Mouse (Mus musculus): ENCODE data around the gene Hoxa9. TPM values are rescaled to one million over a fixed set of nuclear protein-coding genes. Genes with fewer than 3 reads are reported as not detected.

Gene Hoxa9
- polyA plus RNA-seq, 1 experiment from 2014 or later, result 2.2 TPM

GRCm38 (mm10) chr6:52248638-52249414 is 17.9 kb upstream of the Hoxa9 start:
- Histone ChIP-seq H3K4me3 (ENCODE audit: low read depth, low read length) (no peak overlapping the region), H3K4me2 (no peak overlapping the region), H3K4me1 (replicated peaks; ENCODE audit: control insufficient read depth, insufficient read depth, low read length) (no peaks in the 10 kb centered on the region), H3K9ac (ENCODE audit: low read depth, low read length) (no peak overlapping the region), H3K36me3 (ENCODE audit: control insufficient read depth, insufficient read depth, low read length) (no peaks in the 10 kb centered on the region), H3K9me3 (ENCODE audit: control insufficient read depth, low read length) (no peaks in the 10 kb centered on the region), H3K27ac (ENCODE audit: low read depth, low read length) (no peak overlapping the region), H3K27me3 (replicated peaks; ENCODE audit: control insufficient read depth, insufficient read depth, low read length) (peaks cover 100% of the 10 kb centered on the region)
- ATAC-seq (replicated peaks; ENCODE audit: low FRiP score), result no peak
- WGBS, result 2% methylated on average over 27 of the region's 27 CpGs
- DNase-seq (ENCODE audit: low spot score), result no peak

GRCm38 (mm10) chr6:52247766-52248637 is 17.1 kb upstream of the Hoxa9 start:
- 3% methylated on average over 23 of the region's 23 CpGs for WGBS

GRCm38 (mm10) chr6:52246916-52247315 is 16.0 kb upstream of the Hoxa9 start:
- Histone ChIP-seq H3K27me3 (replicated peaks; ENCODE audit: control insufficient read depth, insufficient read depth, low read length) (peaks cover 100% of the 10 kb centered on the region), H3K4me3 (ENCODE audit: low read depth, low read length) (no peak overlapping the region), H3K9me3 (ENCODE audit: control insufficient read depth, low read length) (no peaks in the 10 kb centered on the region), H3K9ac (ENCODE audit: low read depth, low read length) (no peak overlapping the region), H3K4me2 (no peak overlapping the region), H3K27ac (ENCODE audit: low read depth, low read length) (no peak overlapping the region), H3K4me1 (replicated peaks; ENCODE audit: control insufficient read depth, insufficient read depth, low read length) (no peaks in the 10 kb centered on the region), H3K36me3 (ENCODE audit: control insufficient read depth, insufficient read depth, low read length) (no peaks in the 10 kb centered on the region)
- DNase-seq (ENCODE audit: low spot score) (no peak), ATAC-seq (replicated peaks; ENCODE audit: low FRiP score) (no peak)
- WGBS, result 4% methylated on average over 3 of the region's 3 CpGs

More at GRCm38 (mm10) chr6:52247766-52248637, 17.1 kb upstream of the Hoxa9 start:
- H3K36me3 ChIP-seq (ENCODE audit: control insufficient read depth, insufficient read depth, low read length), result no peaks in the 10 kb centered on the region
- DNase-seq (ENCODE audit: low spot score), result peak; percentile 39
- H3K4me2 ChIP-seq, result no peak overlapping the region
- peaks cover 100% of the 10 kb centered on the region for H3K27me3 ChIP-seq (replicated peaks; ENCODE audit: control insufficient read depth, insufficient read depth, low read length)
- H3K27ac ChIP-seq (ENCODE audit: low read depth, low read length), result no peak overlapping the region
- no peak overlapping the region for H3K4me3 ChIP-seq (ENCODE audit: low read depth, low read length)
- no peaks in the 10 kb centered on the region for H3K4me1 ChIP-seq (replicated peaks; ENCODE audit: control insufficient read depth, insufficient read depth, low read length)
- no peaks in the 10 kb centered on the region for H3K9me3 ChIP-seq (ENCODE audit: control insufficient read depth, low read length)
- H3K9ac ChIP-seq (ENCODE audit: low read depth, low read length), result no peak overlapping the region
- ATAC-seq (replicated peaks; ENCODE audit: low FRiP score), result no peak

- H3K4me2 ChIP-seq, result no peak overlapping the region
- WGBS, result under 1% methylated on average over 26 of the region's 26 CpGs
- ATAC-seq (replicated peaks; ENCODE audit: low FRiP score), result no peak
- H3K36me3 ChIP-seq (ENCODE audit: control insufficient read depth, insufficient read depth, low read length), result no peaks in the 10 kb centered on the region
- H3K9me3 ChIP-seq (ENCODE audit: control insufficient read depth, low read length), result no peaks in the 10 kb centered on the region
- no peaks in the 10 kb centered on the region for H3K4me1 ChIP-seq (replicated peaks; ENCODE audit: control insufficient read depth, insufficient read depth, low read length)
- H3K9ac ChIP-seq (ENCODE audit: low read depth, low read length), result no peak overlapping the region
- H3K27ac ChIP-seq (ENCODE audit: low read depth, low read length), result no peak overlapping the region
- H3K27me3 ChIP-seq (replicated peaks; ENCODE audit: control insufficient read depth, insufficient read depth, low read length), result peaks cover 100% of the 10 kb centered on the region
- DNase-seq (ENCODE audit: low spot score), result peak; percentile 43
- H3K4me3 ChIP-seq (ENCODE audit: low read depth, low read length), result no peak overlapping the region
Observed at GRCm38 (mm10) chr6:52246403-52246803, 15.5 kb upstream of the Hoxa9 start.

- no peak for ATAC-seq (replicated peaks; ENCODE audit: low FRiP score)
Observed at GRCm38 (mm10) chr6:52245757-52246142, 14.9 kb upstream of the Hoxa9 start, which contains the start of gene Hoxa11. Gene Hoxa11, minus strand, starts transcription at chr6:52245810.

GRCm38 (mm10) chr6:52245040-52245756 is 14.3 kb upstream of the Hoxa9 start:
- Histone ChIP-seq H3K4me3 (ENCODE audit: low read depth, low read length) (0 out of 2 replicates have a peak overlapping the region, but pooled peaks have one; percentile 10), H3K36me3 (ENCODE audit: control insufficient read depth, insufficient read depth, low read length) (no peaks in the 10 kb centered on the region), H3K9ac (ENCODE audit: low read depth, low read length) (no peak overlapping the region), H3K27ac (ENCODE audit: low read depth, low read length) (no peak overlapping the region), H3K27me3 (replicated peaks; ENCODE audit: control insufficient read depth, insufficient read depth, low read length) (peaks cover 100% of the 10 kb centered on the region), H3K9me3 (ENCODE audit: control insufficient read depth, low read length) (no peaks in the 10 kb centered on the region), H3K4me1 (replicated peaks; ENCODE audit: control insufficient read depth, insufficient read depth, low read length) (no peaks in the 10 kb centered on the region), H3K4me2 (no peak overlapping the region)
- no peak for ATAC-seq (replicated peaks; ENCODE audit: low FRiP score)
- peak; percentile 57 for DNase-seq (ENCODE audit: low spot score)
- 2% methylated on average over 65 of the region's 71 CpGs for WGBS

More at GRCm38 (mm10) chr6:52245757-52246142, 14.9 kb upstream of the Hoxa9 start, which contains the start of gene Hoxa11:
- Histone ChIP-seq H3K4me1 (replicated peaks; ENCODE audit: control insufficient read depth, insufficient read depth, low read length) (no peaks in the 10 kb centered on the region), H3K27me3 (replicated peaks; ENCODE audit: control insufficient read depth, insufficient read depth, low read length) (peaks cover 100% of the 10 kb centered on the region), H3K4me2 (no peak within 1 kb of the TSS), H3K9me3 (ENCODE audit: control insufficient read depth, low read length) (no peaks in the 10 kb centered on the region), H3K27ac (ENCODE audit: low read depth, low read length) (no peak within 1 kb of the TSS), H3K36me3 (ENCODE audit: control insufficient read depth, insufficient read depth, low read length) (no peaks in the 10 kb centered on the region), H3K4me3 (ENCODE audit: low read depth, low read length) (0 out of 2 replicates have a peak within 1 kb of the TSS, but pooled peaks have one; percentile 10), H3K9ac (ENCODE audit: low read depth, low read length) (no peak within 1 kb of the TSS)
- WGBS, result 1% methylated on average over 20 of the region's 20 CpGs
- no peak for DNase-seq (ENCODE audit: low spot score)

GRCm38 (mm10) chr6:52244471-52245039 is 13.7 kb upstream of the Hoxa9 start:
- Histone ChIP-seq H3K9ac (ENCODE audit: low read depth, low read length) (no peak overlapping the region), H3K4me1 (replicated peaks; ENCODE audit: control insufficient read depth, insufficient read depth, low read length) (no peaks in the 10 kb centered on the region), H3K36me3 (ENCODE audit: control insufficient read depth, insufficient read depth, low read length) (no peaks in the 10 kb centered on the region), H3K9me3 (ENCODE audit: control insufficient read depth, low read length) (no peaks in the 10 kb centered on the region), H3K4me2 (no peak overlapping the region), H3K27ac (ENCODE audit: low read depth, low read length) (no peak overlapping the region), H3K4me3 (ENCODE audit: low read depth, low read length) (0 out of 2 replicates have a peak overlapping the region, but pooled peaks have one; percentile 10), H3K27me3 (replicated peaks; ENCODE audit: control insufficient read depth, insufficient read depth, low read length) (peaks cover 100% of the 10 kb centered on the region)
- no peak for DNase-seq (ENCODE audit: low spot score)
- 2% methylated on average over 23 of the region's 23 CpGs for WGBS
- ATAC-seq (replicated peaks; ENCODE audit: low FRiP score), result no peak

- Histone ChIP-seq H3K4me1 (replicated peaks; ENCODE audit: control insufficient read depth, insufficient read depth, low read length) (no peaks in the 10 kb centered on the region), H3K4me2 (no peak overlapping the region), H3K9ac (ENCODE audit: low read depth, low read length) (no peak overlapping the region), H3K27me3 (replicated peaks; ENCODE audit: control insufficient read depth, insufficient read depth, low read length) (peaks cover 98% of the 10 kb centered on the region), H3K36me3 (ENCODE audit: control insufficient read depth, insufficient read depth, low read length) (no peaks in the 10 kb centered on the region), H3K4me3 (ENCODE audit: low read depth, low read length) (no peak overlapping the region), H3K9me3 (ENCODE audit: control insufficient read depth, low read length) (no peaks in the 10 kb centered on the region), H3K27ac (ENCODE audit: low read depth, low read length) (no peak overlapping the region)
- DNase-seq (ENCODE audit: low spot score), result no peak
- no peak for ATAC-seq (replicated peaks; ENCODE audit: low FRiP score)
- WGBS, result 3% methylated on average over 12 of the region's 12 CpGs
Observed at GRCm38 (mm10) chr6:52243681-52244121, 12.8 kb upstream of the Hoxa9 start.

Data from liver, embryonic 11.5 days (tissue).